Mouse (Mus musculus) kidney, embryonic 14.5 days (tissue): ENCODE results near the gene Irak2. TPM values are rescaled to one million over a fixed set of nuclear protein-coding genes. Genes with fewer than 3 reads are reported as not detected.

Source experiments
- ATAC-seq: fragments of 200-750 bp; cut with Nextera tagmentation; 2 replicates; pipeline ENCODE4 v1.8.0; 2017; ENCODE audit warnings: moderate number of reproducible peaks, mild to moderate bottlenecking, moderate TSS enrichment, moderate library complexity; ENCODE audit not compliant: low FRiP score, low TSS enrichment
- H3K27ac ChIP-seq: fragments of 300-500 bp; sonication (generic); 2 replicates; pipeline ENCODE4 v1.5.1; 2014; ENCODE audit warnings: low read depth, mild to moderate bottlenecking, low read length, moderate library complexity, mixed read lengths
- H3K27me3 ChIP-seq: fragments of 300-500 bp; sonication (generic); 2 replicates; pipeline ENCODE4 v1.6.1; 2014; ENCODE audit warnings: mild to moderate bottlenecking, low read length; ENCODE audit not compliant: control insufficient read depth, insufficient read depth
- H3K36me3 ChIP-seq: fragments of 300-500 bp; sonication (generic); 2 replicates; pipeline ENCODE4 v1.6.1; 2014; ENCODE audit warnings: low read length, mixed read lengths; ENCODE audit not compliant: control insufficient read depth, insufficient read depth
- H3K4me1 ChIP-seq: fragments of 300-500 bp; sonication (generic); 2 replicates; pipeline ENCODE4 v1.6.1; 2014; ENCODE audit warnings: low read length, mixed read lengths; ENCODE audit not compliant: control insufficient read depth, insufficient read depth
- H3K4me2 ChIP-seq: fragments of 300-500 bp; sonication (generic); replicated peaks from 2 replicates; pipeline ENCODE4 v1.6.1; 2014; ENCODE audit warnings: low read depth, mild to moderate bottlenecking, low read length
- H3K4me3 ChIP-seq: fragments of 300-500 bp; sonication (generic); 2 replicates; pipeline ENCODE4 v1.5.1; 2014; ENCODE audit warnings: mild to moderate bottlenecking, low read length
- H3K9ac ChIP-seq: fragments of 300-500 bp; sonication (generic); 2 replicates; pipeline ENCODE4 v1.6.1; 2014; ENCODE audit warnings: low read depth, mild to moderate bottlenecking, low read length, moderate library complexity
- H3K9me3 ChIP-seq: fragments of 300-500 bp; sonication (generic); 2 replicates; pipeline ENCODE4 v1.6.1; 2016; ENCODE audit warnings: low read length; ENCODE audit not compliant: control insufficient read depth
- WGBS: fragments of 180-500 bp; shearing (Covaris S2); extraction: QIAGEN DNeasy Blood & Tissue Kit; methylation state at CpG from one replicate; pipeline ENCODE4 v1.1.7; 2014; 5-methylcytosine and 5-hydroxymethylcytosine counted together
- polyA plus RNA-seq: library from polyadenylated mRNA; unstranded; fragments of >200 nt; fragmentation: Nextera tagmentation; extraction: Ambion mirVana; gene quantifications from 2 replicates; pipeline ENCODE4 v1.2.1, GENCODE M21; 2014

The Irak2 gene
- polyA plus RNA-seq = 1.9 and 2.6 TPM in 2 replicates

GRCm38 (mm10) chr6:113638302-113639040, at the start of gene Irak2:
Gene Irak2 (plus strand): TSS chr6:113638467.
- Histone ChIP-seq H3K36me3 (no peaks in the 10 kb centered on the region), H3K9me3 (no peaks in the 10 kb centered on the region), H3K27ac (no peak within 1 kb of the TSS), H3K4me2 (peak within 1 kb of the TSS; percentile 39), H3K4me3 (peak within 1 kb of the TSS; percentile 38), H3K4me1 (no peaks in the 10 kb centered on the region), H3K9ac (peak within 1 kb of the TSS; percentile 47), H3K27me3 (no peaks in the 10 kb centered on the region)
- 7% methylated on average over 37 of the region's 37 CpGs for WGBS
- ATAC-seq = peak; percentile 96

- H3K27me3 ChIP-seq = no peaks in the 10 kb centered on the region
- no peak for ATAC-seq
- H3K36me3 ChIP-seq = peaks cover 5% of the 10 kb centered on the region; the same call in 1 of the 2 replicates
Observed at GRCm38 (mm10) chr6:113592637-113593036, 45.6 kb upstream of the Irak2 start.

GRCm38 (mm10) chr6:113597945-113598344, 40.3 kb upstream of the Irak2 start:
- H3K27ac ChIP-seq = no peak overlapping the region
- H3K27me3 ChIP-seq = no peaks in the 10 kb centered on the region
- 90% methylated on average over 4 of the region's 4 CpGs for WGBS
- no peak overlapping the region for H3K4me2 ChIP-seq
- no peaks in the 10 kb centered on the region for H3K9me3 ChIP-seq
- H3K36me3 ChIP-seq = no peaks in the 10 kb centered on the region; the same call in 1 of the 2 replicates
- no peak for ATAC-seq
- no peak overlapping the region for H3K4me3 ChIP-seq
- no peaks in the 10 kb centered on the region for H3K4me1 ChIP-seq
- no peak overlapping the region for H3K9ac ChIP-seq

More at GRCm38 (mm10) chr6:113592637-113593036, 45.6 kb upstream of the Irak2 start:
- Histone ChIP-seq H3K27ac (no peak overlapping the region), H3K4me2 (no peak overlapping the region), H3K9ac (no peak overlapping the region), H3K4me1 (no peaks in the 10 kb centered on the region), H3K9me3 (no peaks in the 10 kb centered on the region), H3K4me3 (no peak overlapping the region)
- WGBS = 94% methylated on average over 2 of the region's 2 CpGs

- no peak overlapping the region for H3K9ac ChIP-seq
- H3K4me3 ChIP-seq = no peak overlapping the region
- no peaks in the 10 kb centered on the region; the same call in 1 of the 2 replicates for H3K36me3 ChIP-seq
- 71% methylated on average over 5 of the region's 5 CpGs for WGBS
- ATAC-seq = no peak
- H3K27me3 ChIP-seq = no peaks in the 10 kb centered on the region
- H3K4me1 ChIP-seq = no peaks in the 10 kb centered on the region
- no peak overlapping the region for H3K27ac ChIP-seq
- no peak overlapping the region for H3K4me2 ChIP-seq
- no peaks in the 10 kb centered on the region for H3K9me3 ChIP-seq
Observed at GRCm38 (mm10) chr6:113599833-113600232, 38.4 kb upstream of the Irak2 start.

- ATAC-seq = no peak
- no peak within 1 kb of the TSS for H3K9ac ChIP-seq
- H3K27ac ChIP-seq = no peak within 1 kb of the TSS
- no peak within 1 kb of the TSS for H3K4me2 ChIP-seq
- H3K4me3 ChIP-seq = no peak within 1 kb of the TSS; the same call in 1 of the 2 replicates
- no peaks in the 10 kb centered on the region for H3K27me3 ChIP-seq
- no peaks in the 10 kb centered on the region for H3K9me3 ChIP-seq
- WGBS = 50% methylated on average over 23 of the region's 23 CpGs
- peaks cover 4% of the 10 kb centered on the region; the same call in 1 of the 2 replicates for H3K4me1 ChIP-seq
- H3K36me3 ChIP-seq = no peaks in the 10 kb centered on the region; the same call in 1 of the 2 replicates
Observed at GRCm38 (mm10) chr6:113600543-113601139, 37.6 kb upstream of the Irak2 start, which contains the start of gene Fancd2os. Gene Fancd2os (minus strand): TSS chr6:113600715.

GRCm38 (mm10) chr6:113602821-113603220, 35.4 kb upstream of the Irak2 start:
- WGBS = 90% methylated on average over 6 of the region's 6 CpGs
- H3K27ac ChIP-seq = no peak overlapping the region
- H3K9me3 ChIP-seq = no peaks in the 10 kb centered on the region
- ATAC-seq = no peak
- H3K4me2 ChIP-seq = no peak overlapping the region
- H3K27me3 ChIP-seq = no peaks in the 10 kb centered on the region
- H3K4me1 ChIP-seq = peaks cover 8% of the 10 kb centered on the region; the same call in 1 of the 2 replicates
- H3K4me3 ChIP-seq = no peak overlapping the region
- H3K36me3 ChIP-seq = no peaks in the 10 kb centered on the region
- H3K9ac ChIP-seq = no peak overlapping the region

GRCm38 (mm10) chr6:113603993-113604392, 34.3 kb upstream of the Irak2 start:
- Histone ChIP-seq H3K27me3 (no peaks in the 10 kb centered on the region), H3K27ac (no peak overlapping the region), H3K9ac (peak overlapping the region; percentile 86; the same call in 1 of the 2 replicates), H3K4me3 (peak overlapping the region; percentile 82), H3K36me3 (no peaks in the 10 kb centered on the region; the same call in 1 of the 2 replicates), H3K4me2 (peak overlapping the region; percentile 56), H3K9me3 (no peaks in the 10 kb centered on the region), H3K4me1 (peaks cover 8% of the 10 kb centered on the region; the same call in 1 of the 2 replicates)
- ATAC-seq = no peak
- 55% methylated on average over 12 of the region's 12 CpGs for WGBS

GRCm38 (mm10) chr6:113604432-113605223, 33.6 kb upstream of the Irak2 start, which contains the start of gene Brk1:
Gene Brk1 (plus strand): TSS chr6:113604772.
- under 1% methylated on average over 62 of the region's 65 CpGs for WGBS
- H3K9me3 ChIP-seq = no peaks in the 10 kb centered on the region
- no peaks in the 10 kb centered on the region; the same call in 1 of the 2 replicates for H3K36me3 ChIP-seq
- H3K9ac ChIP-seq = peak within 1 kb of the TSS; percentile 86
- no peaks in the 10 kb centered on the region for H3K27me3 ChIP-seq
- ATAC-seq = peak; percentile 93
- H3K4me2 ChIP-seq = peak within 1 kb of the TSS; percentile 77
- peak within 1 kb of the TSS; percentile 82 for H3K4me3 ChIP-seq
- peak within 1 kb of the TSS; percentile 80 for H3K27ac ChIP-seq
- peaks cover 8% of the 10 kb centered on the region; the same call in 1 of the 2 replicates for H3K4me1 ChIP-seq
